Mouse (Mus musculus): Measurements from ENCODE around the gene Fam168a. TPM values are rescaled to one million over a fixed set of nuclear protein-coding genes. Genes with fewer than 3 reads are reported as not detected.

Fam168a gene
- total and polyA plus RNA-seq, 3 experiments, result 3.1 to 19.2 TPM; not detected in 1

GRCm38 (mm10) chr7:100769534-100770083, 63.2 kb downstream of the Fam168a start (continued):
- TF ChIP-seq USF2 (IDR thresholded peaks at IDR 0.05; ENCODE audit: borderline replicate concordance in 1 of 2, insufficient read depth in 1 of 2, low read depth in 1 of 2, low read length in 2 of 2), result no peak

- peaks cover 13 to 19% of the 10 kb centered on the region in 2 experiments for H3K4me1 ChIP-seq (ENCODE audit: control insufficient read depth in 1 of 2, insufficient read depth in 2 of 2, low read length in 2 of 2)
- H3K27ac ChIP-seq (ENCODE audit: control insufficient read depth, low read depth, low read length), result peak overlapping the region; percentile 77
- DNase-seq (ENCODE audit: low read depth, low spot score), result peak; percentile 64
- peaks cover 0 to 22% of the 10 kb centered on the region in 2 experiments; a peak in 2 of 4 replicates for H3K36me3 ChIP-seq (ENCODE audit: control insufficient read depth in 1 of 2, insufficient read depth in 2 of 2, low read length in 2 of 2)
- H3K9ac ChIP-seq (ENCODE audit: control insufficient read depth, low read depth, low read length, poor library complexity, severe bottlenecking), result no peak overlapping the region
- H3K4me3 ChIP-seq (ENCODE audit: control insufficient read depth in 1 of 2, insufficient read depth in 1 of 2, low read depth in 2 of 2, low read length in 2 of 2), result no peak overlapping the region
- H3K9me3 ChIP-seq (replicated peaks; ENCODE audit: insufficient read depth, low read length), result no peaks in the 10 kb centered on the region
- TF ChIP-seq TAL1 (IDR thresholded peaks at IDR 0.05; ENCODE audit: low read length), result no peak
- TF ChIP-seq GATA1 (IDR thresholded peaks at IDR 0.05; ENCODE audit: low read depth, low read length), result peak; percentile 76
- no peak for TF ChIP-seq NRF1 (IDR thresholded peaks at IDR 0.05; ENCODE audit: insufficient read depth, low read depth, low read length, poor library complexity, severe bottlenecking)
- TF ChIP-seq RAD21 (IDR thresholded peaks at IDR 0.05; ENCODE audit: low read depth, low read length), result no peak
- TF ChIP-seq MYC (IDR thresholded peaks at IDR 0.05; ENCODE audit: low read depth, low read length), result no peak
- TF ChIP-seq NELFE (IDR thresholded peaks at IDR 0.05; ENCODE audit: low read depth, low read length), result no peak
- no peak for TF ChIP-seq MEF2A (IDR thresholded peaks at IDR 0.05; ENCODE audit: extremely low read depth, insufficient replicate concordance, low read depth, low read length, poor library complexity, severe bottlenecking)
- TF ChIP-seq MYB (IDR thresholded peaks at IDR 0.05; ENCODE audit: low read depth, low read length), result peak; percentile 53; the same call in 1 of the 2 replicates
- no peak for TF ChIP-seq MAX (IDR thresholded peaks at IDR 0.05; ENCODE audit: low read length)
- TF ChIP-seq MAZ (IDR thresholded peaks at IDR 0.05; ENCODE audit: low read depth, low read length), result no peak
- no peak for TF ChIP-seq KAT2A (conservative IDR thresholded peaks at IDR 0.05; ENCODE audit: low read depth, low read length)
- peak; percentile 78 for TF ChIP-seq RCOR1 (IDR thresholded peaks at IDR 0.05; ENCODE audit: low read depth, low read length)
- peak; percentile 71 for TF ChIP-seq TCF12 (IDR thresholded peaks at IDR 0.05; ENCODE audit: low read depth, low read length)
- peak; percentile 50; the same call in 1 of the 2 replicates for TF ChIP-seq ETS1 (IDR thresholded peaks at IDR 0.05; ENCODE audit: low read depth, low read length)
- no peak for TF ChIP-seq GABPA (IDR thresholded peaks at IDR 0.05; ENCODE audit: low read depth, low read length)
- peak; percentile 33; the same call in 1 of the 2 replicates for TF ChIP-seq SIN3A (IDR thresholded peaks at IDR 0.05; ENCODE audit: low read length)
- peak; percentile 77 to 88 for TF ChIP-seq EP300 (IDR thresholded peaks at IDR 0.05; ENCODE audit: low read depth in 1 of 2, low read length in 2 of 2)
- no peak for TF ChIP-seq CHD2 (IDR thresholded peaks at IDR 0.05; ENCODE audit: low read length)
- no peak for TF ChIP-seq E2F4 (IDR thresholded peaks at IDR 0.05; ENCODE audit: borderline replicate concordance, low read depth, low read length)
- no peak for TF ChIP-seq USF1 (IDR thresholded peaks at IDR 0.05; ENCODE audit: low read depth, low read length)
- TF ChIP-seq UBTF (IDR thresholded peaks at IDR 0.05; ENCODE audit: borderline replicate concordance, insufficient read depth, low read depth, low read length), result no peak
- no peak for TF ChIP-seq POLR2A (IDR thresholded peaks at IDR 0.05; ENCODE audit: control insufficient read depth in 1 of 2, insufficient read depth in 1 of 2, low read depth in 1 of 2, low read length in 2 of 2, poor library complexity in 1 of 2)
- no peaks in the 10 kb centered on the region for H3K27me3 ChIP-seq (ENCODE audit: control insufficient read depth in 1 of 2, insufficient read depth in 2 of 2, low read length in 2 of 2)
- no peaks in the 10 kb centered on the region for H3K79me2 ChIP-seq (ENCODE audit: control insufficient read depth, insufficient read depth, low read length, poor library complexity)
Observed at GRCm38 (mm10) chr7:100770669-100771341, 64.4 kb downstream of the Fam168a start.
